ENCODE assay signal across 10 mouse cellular contexts in genomic region chr4:150461427-150462189, GRCm38 (mm10).
DNase-seq lines count a peak whose midpoint lies in the region; ATAC-seq and TF ChIP-seq lines count a peak whose summit lies in the region.
"Had no signal": no experiment of that assay in that cellular context is flagged by ENCODE, and none has a peak within 500 bp of the region (broad histone marks: within the 10 kb centered on the region; RNA-seq: fewer than 3 reads in every experiment).

No protein-coding gene starts in this region.

- H3K4me3 ChIP-seq in forebrain, embryonic 11.5 days (ENCODE audit: low read depth, low read length), result no peak overlapping the region
- H3K4me3 ChIP-seq in forebrain, embryonic 15.5 days, result no peak overlapping the region
- H3K4me3 ChIP-seq in neural tube, embryonic 11.5 days (ENCODE audit: low read depth, low read length), result no peak overlapping the region
- H3K4me3 ChIP-seq in neural tube, embryonic 15.5 days (replicated peaks), result no peak overlapping the region
- H3K4me3 ChIP-seq in liver, embryonic 14.5 days (ENCODE audit: insufficient read depth in 1 of 2, low read depth in 2 of 2, low read length in 2 of 2), result no peak overlapping the region
- no peak overlapping the region for H3K4me3 ChIP-seq in stomach, postnatal 0 days (ENCODE audit: low read depth, low read length)
- H3K4me3 ChIP-seq: embryonic facial prominence, embryonic 15.5 days had no signal

- no peaks in the 10 kb centered on the region for H3K36me3 ChIP-seq in forebrain, embryonic 11.5 days (ENCODE audit: control insufficient read depth, insufficient read depth, low read length)
- H3K36me3 ChIP-seq in forebrain, embryonic 15.5 days, result no peaks in the 10 kb centered on the region
- no peaks in the 10 kb centered on the region for H3K36me3 ChIP-seq in neural tube, embryonic 11.5 days (ENCODE audit: control insufficient read depth, insufficient read depth, low read length)
- H3K36me3 ChIP-seq in neural tube, embryonic 15.5 days, result no peaks in the 10 kb centered on the region
- no peaks in the 10 kb centered on the region for H3K36me3 ChIP-seq in liver, embryonic 14.5 days (replicated peaks; ENCODE audit: control insufficient read depth, insufficient read depth, low read depth)
- no peaks in the 10 kb centered on the region for H3K36me3 ChIP-seq in stomach, postnatal 0 days (ENCODE audit: control insufficient read depth, insufficient read depth, low read length)
- H3K36me3 ChIP-seq: embryonic facial prominence, embryonic 15.5 days had no signal

- ATAC-seq in forebrain, embryonic 11.5 days (replicated peaks; ENCODE audit: low FRiP score), result peak; percentile 68
- ATAC-seq in forebrain, embryonic 15.5 days (replicated peaks), result no peak
- no peak for ATAC-seq in neural tube, embryonic 11.5 days (ENCODE audit: insufficient read depth, low FRiP score, low TSS enrichment)
- no peak for ATAC-seq in neural tube, embryonic 15.5 days (ENCODE audit: low FRiP score)
- ATAC-seq in liver, embryonic 14.5 days (ENCODE audit: insufficient read depth), result peak; percentile 87
- 0 out of 2 replicates have a peak, but pooled peaks have one; percentile 62 for ATAC-seq in stomach, postnatal 0 days (ENCODE audit: low FRiP score, low TSS enrichment)

- intact Hi-C loops in gastrocnemius, postnatal 36 days (cut with DNase I), result loop anchor here (5.0 kb wide), 1 partner anchor 54 kb away; no protein-coding TSS in a partner anchor

- no peak overlapping the region for H3K9ac ChIP-seq in forebrain, embryonic 11.5 days (ENCODE audit: low read length)
- no peak overlapping the region for H3K9ac ChIP-seq in forebrain, embryonic 15.5 days (replicated peaks)
- H3K9ac ChIP-seq in neural tube, embryonic 11.5 days (ENCODE audit: low read length), result no peak overlapping the region
- no peak overlapping the region for H3K9ac ChIP-seq in neural tube, embryonic 15.5 days (replicated peaks)
- peak overlapping the region; percentile 38 for H3K9ac ChIP-seq in liver, embryonic 14.5 days (replicated peaks)
- H3K9ac ChIP-seq in stomach, postnatal 0 days (ENCODE audit: low read length), result no peak overlapping the region
- H3K9ac ChIP-seq: embryonic facial prominence, embryonic 15.5 days had no signal

- H3K27ac ChIP-seq in forebrain, embryonic 11.5 days (ENCODE audit: low read depth, low read length), result peak overlapping the region; percentile 19; the same call in 1 of the 2 replicates
- H3K27ac ChIP-seq in forebrain, embryonic 15.5 days (replicated peaks), result no peak overlapping the region
- no peak overlapping the region for H3K27ac ChIP-seq in neural tube, embryonic 11.5 days (ENCODE audit: low read depth, low read length)
- H3K27ac ChIP-seq in neural tube, embryonic 15.5 days (replicated peaks), result no peak overlapping the region; the same call in 1 of the 2 replicates
- peak overlapping the region; percentile 77 for H3K27ac ChIP-seq in liver, embryonic 14.5 days
- H3K27ac ChIP-seq in stomach, postnatal 0 days (replicated peaks), result no peak overlapping the region
- H3K27ac ChIP-seq: embryonic facial prominence, embryonic 15.5 days; macrophage had no signal

- no peaks in the 10 kb centered on the region for H3K9me3 ChIP-seq in forebrain, embryonic 11.5 days (ENCODE audit: control insufficient read depth, low read length)
- H3K9me3 ChIP-seq in forebrain, embryonic 15.5 days, result no peaks in the 10 kb centered on the region
- H3K9me3 ChIP-seq in neural tube, embryonic 11.5 days (ENCODE audit: control insufficient read depth, low read length), result no peaks in the 10 kb centered on the region
- no peaks in the 10 kb centered on the region for H3K9me3 ChIP-seq in neural tube, embryonic 15.5 days (replicated peaks)
- H3K9me3 ChIP-seq in liver, embryonic 14.5 days (ENCODE audit: control insufficient read depth, low read length), result no peaks in the 10 kb centered on the region
- H3K9me3 ChIP-seq in stomach, postnatal 0 days (ENCODE audit: control insufficient read depth, low read length), result no peaks in the 10 kb centered on the region
- H3K9me3 ChIP-seq: embryonic facial prominence, embryonic 15.5 days had no signal

- DNase-seq in forebrain, embryonic 11.5 days (ENCODE audit: low spot score), result no peak
- peak; percentile 34 for DNase-seq in neural tube, embryonic 11.5 days (ENCODE audit: low spot score)
- DNase-seq in liver, embryonic 14.5 days (ENCODE audit: low read depth in 3 of 3, low spot score in 3 of 3), result peak; percentile 64 to 71 (median 64)
- no peak for DNase-seq in stomach, postnatal 0 days (ENCODE audit: low spot score)
- no peak for DNase-seq in left cerebral cortex, adult 11 months (ENCODE audit: low spot score)
- no peak for DNase-seq in gastrocnemius, postnatal 36 days

- TF ChIP-seq EP300 in liver, embryonic 14.5 days (IDR thresholded peaks at IDR 0.05; ENCODE audit: low read depth), result peak; percentile 83
- TF ChIP-seq EP300 in stomach, postnatal 0 days (optimal IDR thresholded peaks at IDR 0.05), result no peak

- no peak overlapping the region for H3K4me2 ChIP-seq in forebrain, embryonic 11.5 days (ENCODE audit: low read depth, low read length, severe bottlenecking)
- no peak overlapping the region for H3K4me2 ChIP-seq in forebrain, embryonic 15.5 days (replicated peaks)
- H3K4me2 ChIP-seq in neural tube, embryonic 11.5 days (ENCODE audit: low read depth), result no peak overlapping the region
- H3K4me2 ChIP-seq in neural tube, embryonic 15.5 days, result no peak overlapping the region
- H3K4me2 ChIP-seq in liver, embryonic 14.5 days (ENCODE audit: low read depth), result peak overlapping the region; percentile 63
- H3K4me2 ChIP-seq in stomach, postnatal 0 days (replicated peaks; ENCODE audit: low read depth), result no peak overlapping the region
- H3K4me2 ChIP-seq: embryonic facial prominence, embryonic 15.5 days had no signal

- H3K27me3 ChIP-seq in forebrain, embryonic 11.5 days (ENCODE audit: control insufficient read depth, insufficient read depth, low read length), result no peaks in the 10 kb centered on the region
- no peaks in the 10 kb centered on the region for H3K27me3 ChIP-seq in forebrain, embryonic 15.5 days
- H3K27me3 ChIP-seq in neural tube, embryonic 11.5 days (ENCODE audit: control insufficient read depth, insufficient read depth, low read length), result no peaks in the 10 kb centered on the region
- no peaks in the 10 kb centered on the region for H3K27me3 ChIP-seq in neural tube, embryonic 15.5 days (replicated peaks)
- H3K27me3 ChIP-seq in liver, embryonic 14.5 days (ENCODE audit: control insufficient read depth, insufficient read depth, low read length), result no peaks in the 10 kb centered on the region
- H3K27me3 ChIP-seq in stomach, postnatal 0 days (ENCODE audit: control insufficient read depth, insufficient read depth, low read length), result no peaks in the 10 kb centered on the region
- H3K27me3 ChIP-seq: embryonic facial prominence, embryonic 15.5 days had no signal

- WGBS in forebrain, embryonic 11.5 days, result 14% methylated on average over 6 of the region's 6 CpGs
- 13% methylated on average over 6 of the region's 6 CpGs for WGBS in forebrain, embryonic 15.5 days
- 36% methylated on average over 6 of the region's 6 CpGs for WGBS in neural tube, embryonic 11.5 days
- 23% methylated on average over 6 of the region's 6 CpGs for WGBS in neural tube, embryonic 15.5 days
- WGBS in liver, embryonic 14.5 days (ENCODE audit: insufficient replicate concordance), result 6% methylated on average over 6 of the region's 6 CpGs
- 35% methylated on average over 6 of the region's 6 CpGs for WGBS in stomach, postnatal 0 days

- TF ChIP-seq CTCF in liver, embryonic 14.5 days (IDR thresholded peaks at IDR 0.05; ENCODE audit: low read depth), result no peak
- no peak for TF ChIP-seq CTCF in stomach, postnatal 0 days (IDR thresholded peaks at IDR 0.05; ENCODE audit: low read depth)

- H3K4me1 ChIP-seq in forebrain, embryonic 11.5 days (replicated peaks; ENCODE audit: control insufficient read depth, insufficient read depth, low read length), result peaks cover 13% of the 10 kb centered on the region
- H3K4me1 ChIP-seq in forebrain, embryonic 15.5 days, result peaks cover 50% of the 10 kb centered on the region
- peaks cover 15% of the 10 kb centered on the region for H3K4me1 ChIP-seq in neural tube, embryonic 11.5 days (ENCODE audit: control insufficient read depth, insufficient read depth, low read length)
- peaks cover 45% of the 10 kb centered on the region for H3K4me1 ChIP-seq in neural tube, embryonic 15.5 days
- H3K4me1 ChIP-seq in liver, embryonic 14.5 days (replicated peaks; ENCODE audit: control insufficient read depth in 2 of 2, insufficient read depth in 2 of 2, low read length in 1 of 2), result peaks cover 40 to 69% of the 10 kb centered on the region in 2 experiments
- 0 out of 2 replicates have a peak, but pooled peaks cover 2% of the 10 kb centered on the region for H3K4me1 ChIP-seq in stomach, postnatal 0 days (replicated peaks; ENCODE audit: control insufficient read depth, insufficient read depth)

Comparison
In these comparisons a context has a peak if more than half of its experiments do, and no peak if none do; other contexts are left out.
1. ATAC-seq: peak in forebrain, embryonic 11.5 days (single experiment), liver, embryonic 14.5 days (single experiment) and stomach, postnatal 0 days (single experiment); none in forebrain, embryonic 15.5 days (single experiment), neural tube, embryonic 11.5 days (single experiment) and neural tube, embryonic 15.5 days (single experiment).
2. H3K27ac ChIP-seq: peak in forebrain, embryonic 11.5 days (single experiment) and liver, embryonic 14.5 days (single experiment); none in forebrain, embryonic 15.5 days (single experiment), neural tube, embryonic 11.5 days (single experiment), neural tube, embryonic 15.5 days (single experiment) and stomach, postnatal 0 days (single experiment).
3. DNase-seq: peak in neural tube, embryonic 11.5 days (single experiment) and liver, embryonic 14.5 days (3 of 3); none in forebrain, embryonic 11.5 days (single experiment), stomach, postnatal 0 days (single experiment), left cerebral cortex, adult 11 months (single experiment) and gastrocnemius, postnatal 36 days (0 of 2).